ENCODE assay signal across 8 mouse cellular contexts in genomic region chr4:116122762-116123161, GRCm38 (mm10). TPM values are rescaled to one million over a fixed set of nuclear protein-coding genes. Genes with fewer than 3 reads are reported as not detected.
DNase-seq lines count a peak whose midpoint lies in the region; ATAC-seq lines count a peak whose summit lies in the region.

No protein-coding gene starts in this region.

- H3K4me3 ChIP-seq in hindbrain, embryonic 11.5 days (ENCODE audit: low read depth, low read length): peak overlapping the region; percentile 47

- peak overlapping the region; percentile 53 for H3K4me2 ChIP-seq in hindbrain, embryonic 11.5 days (replicated peaks; ENCODE audit: low read depth, low read length)

- H3K27ac ChIP-seq in hindbrain, embryonic 11.5 days (ENCODE audit: low read depth, low read length): no peak overlapping the region

- DNase-seq in CD4-positive, CD25-positive, alpha-beta regulatory T cell, adult 2 months (ENCODE audit: low read depth, low spot score): peak; percentile 12
- peak; percentile 7 for DNase-seq in MN1 (ENCODE audit: low spot score)
- no peak for DNase-seq in hindbrain, embryonic 11.5 days (ENCODE audit: low spot score)
- DNase-seq in left cerebral cortex, adult 18-20 months (ENCODE audit: low spot score in 2 of 2): no peak
- DNase-seq in gastrocnemius, postnatal 14 days: no peak
- DNase-seq in lung, postnatal 10 days: no peak

- no peaks in the 10 kb centered on the region for H3K9me3 ChIP-seq in hindbrain, embryonic 11.5 days (ENCODE audit: control insufficient read depth, low read length)

- 0% methylated on average over 1 of the region's 1 CpGs for WGBS in hindbrain, embryonic 11.5 days

- 0 out of 2 replicates have a peak, but pooled peaks cover 3% of the 10 kb centered on the region for H3K36me3 ChIP-seq in hindbrain, embryonic 11.5 days (ENCODE audit: control insufficient read depth, insufficient read depth, low read length)

- no peaks in the 10 kb centered on the region for H3K4me1 ChIP-seq in hindbrain, embryonic 11.5 days (replicated peaks; ENCODE audit: control insufficient read depth, insufficient read depth, low read length)

- H3K9ac ChIP-seq in hindbrain, embryonic 11.5 days (ENCODE audit: low read depth, low read length): peak overlapping the region; percentile 50

- intact Hi-C loops in gastrocnemius, postnatal 14 days (cut with DNase I; ENCODE audit: low total_unique reads): no loop called here

- ATAC-seq in CD4-positive, CD25-positive, alpha-beta regulatory T cell, adult 4 months: no peak
- no peak for ATAC-seq in hindbrain, embryonic 11.5 days (ENCODE audit: low FRiP score)
- ATAC-seq in megakaryocyte progenitor cell, adult 5-6 weeks (replicated peaks; ENCODE audit: poor library complexity): peak; percentile 54

- H3K27me3 ChIP-seq in hindbrain, embryonic 11.5 days (ENCODE audit: control insufficient read depth, insufficient read depth, low read length): no peaks in the 10 kb centered on the region

RNA-seq across cellular contexts. Expression of gene Rad54l, which starts 0.7 kb away (rescaled TPM):
- 1 to 10 TPM; 4.8 to 7.8 TPM for polyA plus RNA-seq in CD4-positive, CD25-positive, alpha-beta regulatory T cell, adult 4 months (2017; shearing (Covaris generic))
- 42.1 and 46.9 TPM in 2 replicates for polyA plus RNA-seq in hindbrain, embryonic 11.5 days (2014; fragmentation: Nextera tagmentation; extraction: Ambion mirVana)
- total RNA-seq in megakaryocyte progenitor cell, adult 5-6 weeks (2015): 23.4 and 26.0 TPM in 2 replicates
- total RNA-seq in megakaryocyte progenitor cell, adult 5-6 weeks (2017): 27.2 and 33.9 TPM in 2 replicates
- under 1 TPM; 0.49 TPM for total RNA-seq in left cerebral cortex, adult 18-20 months (2021)
- 1 to 10 TPM; 1.8 to 2.2 TPM for total RNA-seq in gastrocnemius, postnatal 14 days (2021)

RNA-seq across cellular contexts. Expression of gene Pomgnt1, which starts 0.9 kb away (rescaled TPM):
- polyA plus RNA-seq in CD4-positive, CD25-positive, alpha-beta regulatory T cell, adult 4 months (2017; shearing (Covaris generic)): 1 to 10 TPM; 6.6 to 10.0 TPM
- polyA plus RNA-seq in hindbrain, embryonic 11.5 days (2014; fragmentation: Nextera tagmentation; extraction: Ambion mirVana): 49.0 and 52.3 TPM in 2 replicates
- 8.2 and 13.1 TPM in 2 replicates for total RNA-seq in megakaryocyte progenitor cell, adult 5-6 weeks (2015)
- 12.5 and 16.9 TPM in 2 replicates for total RNA-seq in megakaryocyte progenitor cell, adult 5-6 weeks (2017)
- 10 to 100 TPM; 77.7 to 83.0 TPM for total RNA-seq in left cerebral cortex, adult 18-20 months (2021)
- total RNA-seq in gastrocnemius, postnatal 14 days (2021): 10 to 100 TPM; 52.0 to 52.2 TPM

RNA-seq across cellular contexts. Expression of gene Lurap1, which starts 28.4 kb away (rescaled TPM):
- under 1 TPM; 0.39 to 0.61 TPM for polyA plus RNA-seq in CD4-positive, CD25-positive, alpha-beta regulatory T cell, adult 4 months (2017; shearing (Covaris generic))
- polyA plus RNA-seq in hindbrain, embryonic 11.5 days (2014; fragmentation: Nextera tagmentation; extraction: Ambion mirVana): 1.1 and 1.3 TPM in 2 replicates
- total RNA-seq in megakaryocyte progenitor cell, adult 5-6 weeks (2015): not detected in 2 replicates
- total RNA-seq in megakaryocyte progenitor cell, adult 5-6 weeks (2017): 0.10 TPM in 1 of 2 replicates, not detected in the other
- 10 to 100 TPM; 36.7 to 37.7 TPM for total RNA-seq in left cerebral cortex, adult 18-20 months (2021)
- total RNA-seq in gastrocnemius, postnatal 14 days (2021): 10 to 100 TPM; 10.8 to 13.4 TPM

RNA-seq across cellular contexts. Expression of gene Tspan1, which starts 44.6 kb away (rescaled TPM):
- polyA plus RNA-seq in CD4-positive, CD25-positive, alpha-beta regulatory T cell, adult 4 months (2017; shearing (Covaris generic)): under 1 TPM in 1 of 2 experiments, not detected in 1; 0.27 TPM
- 0.17 TPM in 1 of 2 replicates, not detected in the other for polyA plus RNA-seq in hindbrain, embryonic 11.5 days (2014; fragmentation: Nextera tagmentation; extraction: Ambion mirVana)
- not detected in 2 replicates for total RNA-seq in megakaryocyte progenitor cell, adult 5-6 weeks (2015)
- 0.07 TPM in 1 of 2 replicates, not detected in the other for total RNA-seq in megakaryocyte progenitor cell, adult 5-6 weeks (2017)
- total RNA-seq in left cerebral cortex, adult 18-20 months (2021): under 1 TPM in 1 of 2 experiments, not detected in 1; 0.33 TPM
- not detected for total RNA-seq in gastrocnemius, postnatal 14 days (2021)

RNA-seq across cellular contexts. Expression of gene Lrrc41, which starts 47.7 kb away (rescaled TPM):
- 10 to 100 TPM; 15.7 to 21.8 TPM for polyA plus RNA-seq in CD4-positive, CD25-positive, alpha-beta regulatory T cell, adult 4 months (2017; shearing (Covaris generic))
- 65.5 and 72.3 TPM in 2 replicates for polyA plus RNA-seq in hindbrain, embryonic 11.5 days (2014; fragmentation: Nextera tagmentation; extraction: Ambion mirVana)
- 19.9 and 22.1 TPM in 2 replicates for total RNA-seq in megakaryocyte progenitor cell, adult 5-6 weeks (2015)
- 16.1 and 23.7 TPM in 2 replicates for total RNA-seq in megakaryocyte progenitor cell, adult 5-6 weeks (2017)
- 10 to 100 TPM; 44.7 to 54.3 TPM for total RNA-seq in left cerebral cortex, adult 18-20 months (2021)
- 10 to 100 TPM; 19.0 to 25.0 TPM for total RNA-seq in gastrocnemius, postnatal 14 days (2021)

Comparison
In these comparisons a context has a peak if more than half of its experiments do, and no peak if none do; other contexts are left out.
1. DNase-seq: peak in CD4-positive, CD25-positive, alpha-beta regulatory T cell, adult 2 months (single experiment) and MN1 (single experiment); none in hindbrain, embryonic 11.5 days (single experiment), left cerebral cortex, adult 18-20 months (0 of 2), gastrocnemius, postnatal 14 days (single experiment) and lung, postnatal 10 days (single experiment).
2. RNA of gene Rad54l, which starts 0.7 kb away (total RNA-seq): 23.4 to 33.9 TPM in megakaryocyte progenitor cell, adult 5-6 weeks; 1.8 to 2.2 TPM in gastrocnemius, postnatal 14 days and 0.49 TPM in left cerebral cortex, adult 18-20 months; every median in the first group is over 4 times any median in the second.
3. RNA of gene Lurap1, which starts 28.4 kb away (total RNA-seq): 36.7 to 37.7 TPM in left cerebral cortex, adult 18-20 months and 10.8 to 13.4 TPM in gastrocnemius, postnatal 14 days; 0.10 TPM in megakaryocyte progenitor cell, adult 5-6 weeks; every median in the first group is over 10 times any median in the second.